Mouse (Mus musculus): ENCODE measurements around the gene Gm2564.
"Not testable (repeated sequence)": the region's sequence is repeated elsewhere in the genome, so short reads cannot be mapped to it uniquely, and the experiment has no call there.

Gene Gm2564

GRCm38 (mm10) chr4:42629419-42629818 is at the start of gene Gm2564:
TSS of gene Gm2564 (plus strand) at chr4:42629719.
- DNase-seq (ENCODE audit: low spot score in 2 of 2): not testable (repeated sequence)

GRCm38 (mm10) chr4:42611895-42612294 is 17.6 kb upstream of the Gm2564 start, which contains the start of gene Gm10591:
TSS of gene Gm10591 (plus strand) at chr4:42612195.
- not testable (repeated sequence) for DNase-seq (ENCODE audit: low spot score in 2 of 2)

- DNase-seq (ENCODE audit: low spot score in 2 of 2): not testable (repeated sequence)
Observed at GRCm38 (mm10) chr4:42654951-42655350, 25.4 kb downstream of the Gm2564 start, which contains the start of gene Ccl27b. TSS of gene Ccl27b (plus strand) at chr4:42655251.

GRCm38 (mm10) chr4:42661793-42662192 is 32.3 kb downstream of the Gm2564 start, which contains the start of gene Il11ra2:
TSS of gene Il11ra2 (minus strand) at chr4:42661893.
- DNase-seq (ENCODE audit: low spot score in 2 of 2): not testable (repeated sequence)

GRCm38 (mm10) chr4:42675415-42675814 is 45.9 kb downstream of the Gm2564 start:
- DNase-seq (ENCODE audit: low spot score in 2 of 2): not testable (repeated sequence)

- DNase-seq (ENCODE audit: low spot score in 2 of 2): not testable (repeated sequence)
Observed at GRCm38 (mm10) chr4:42679365-42679764, 49.8 kb downstream of the Gm2564 start.

GRCm38 (mm10) chr4:42680374-42681356 is 51.1 kb downstream of the Gm2564 start:
- not testable (repeated sequence) for DNase-seq (ENCODE audit: low spot score in 2 of 2)
